Mouse (Mus musculus) G1E-ER4 (cell line): ENCODE results near the gene Rgl2. TPM values are rescaled to one million over a fixed set of nuclear protein-coding genes. Genes with fewer than 3 reads are reported as not detected.

Source experiments
- GATA1 ChIP-seq: IDR thresholded peaks from one replicate; pipeline ENCODE4 v1.8.0; 2012; ENCODE audit warnings: low read length, inconsistent platforms
- polyA plus RNA-seq: library from polyadenylated mRNA; stranded (reverse); fragments of >175 nt; gene quantifications from 2 replicates; pipeline ENCODE4 v1.2.3, GENCODE M21; 2012

Rgl2 gene
- polyA plus RNA-seq, 1 experiment: 127 TPM

GRCm38 (mm10) chr17:33977861-33978557, 48.7 kb downstream of the Rgl2 start:
- no peak for TF ChIP-seq GATA1

- TF ChIP-seq GATA1: no peak
Measured at GRCm38 (mm10) chr17:33978631-33979031, 49.3 kb downstream of the Rgl2 start.

DNA sequence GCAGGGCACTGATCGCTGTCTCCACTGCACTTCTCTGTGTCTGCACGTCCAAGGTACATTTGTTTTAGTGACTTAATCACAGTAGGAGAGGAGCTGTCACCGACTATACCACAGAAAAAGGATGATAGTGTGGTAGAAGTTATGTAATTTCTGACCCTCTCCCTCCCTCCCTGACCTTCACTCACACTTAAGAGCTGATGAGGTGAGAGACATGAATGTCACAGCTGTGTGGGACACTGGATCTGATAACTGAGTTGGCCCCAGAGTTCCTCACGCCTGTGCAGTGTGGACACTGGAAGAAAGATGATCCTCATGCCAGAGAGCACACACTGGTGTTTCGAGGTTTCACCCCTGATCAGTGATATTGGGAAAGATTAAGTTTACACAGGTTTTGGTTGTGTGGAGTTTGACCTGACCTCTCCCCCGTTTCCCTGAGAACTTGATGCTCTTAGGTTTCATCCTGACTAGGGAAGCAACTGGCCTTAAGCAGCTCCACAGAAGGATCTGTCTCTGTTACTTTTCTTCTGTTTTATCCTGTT, 50.2 kb downstream of the Rgl2 start:
- TF ChIP-seq GATA1: no peak

GRCm38 (mm10) chr17:33980181-33981035, 51.1 kb downstream of the Rgl2 start:
- TF ChIP-seq GATA1: no peak

Other genes starting within 250 kb of the Rgl2 start
- 1,122 and 1,843 TPM in 2 replicates for gene Hnrnpm, start 242.7 kb upstream of the Rgl2 start, polyA plus RNA-seq
- 19.8 and 42.0 TPM in 2 replicates for gene March2, start 210.9 kb upstream of the Rgl2 start, polyA plus RNA-seq
- 99.8 and 157 TPM in 2 replicates for gene Rab11b, start 169.0 kb upstream of the Rgl2 start, polyA plus RNA-seq
- gene Angptl4, start 147.7 kb upstream of the Rgl2 start, polyA plus RNA-seq: not detected in 2 replicates
- gene Kank3, start 119.0 kb upstream of the Rgl2 start, polyA plus RNA-seq: 6.9 and 7.2 TPM in 2 replicates
- gene Rps28, start 105.0 kb upstream of the Rgl2 start, polyA plus RNA-seq: 1,425 and 5,080 TPM in 2 replicates
- gene Ndufa7, start 105.0 kb upstream of the Rgl2 start, polyA plus RNA-seq: 678 and 952 TPM in 2 replicates
- gene Cd320, start 86.5 kb upstream of the Rgl2 start, polyA plus RNA-seq: 9.3 and 14.4 TPM in 2 replicates
- gene Gm7029, start 55.7 kb upstream of the Rgl2 start, polyA plus RNA-seq: not detected in 2 replicates
- gene Kifc1, start 38.9 kb upstream of the Rgl2 start, polyA plus RNA-seq: 88.1 and 95.0 TPM in 2 replicates
- not detected in 2 replicates for gene Platr17, start 24.4 kb upstream of the Rgl2 start, polyA plus RNA-seq
- gene Daxx, start 20.1 kb upstream of the Rgl2 start, polyA plus RNA-seq: 57.5 and 59.5 TPM in 2 replicates
- 77.2 and 82.0 TPM in 2 replicates for gene Tapbp, start 13.6 kb upstream of the Rgl2 start, polyA plus RNA-seq
- 49.7 and 50.9 TPM in 2 replicates for gene Zbtb22, start 13.6 kb upstream of the Rgl2 start, polyA plus RNA-seq
- 358 and 374 TPM in 2 replicates for gene Pfdn6, start 10.8 kb downstream of the Rgl2 start, polyA plus RNA-seq
- gene Wdr46, start 11.1 kb downstream of the Rgl2 start, polyA plus RNA-seq: 165 and 186 TPM in 2 replicates
- gene B3galt4, start 21.9 kb downstream of the Rgl2 start, polyA plus RNA-seq: 11.6 and 14.2 TPM in 2 replicates
- gene Vps52, start 26.3 kb downstream of the Rgl2 start, polyA plus RNA-seq: 64.7 and 68.2 TPM in 2 replicates
- 364 and 1,526 TPM in 2 replicates for gene Rps18, start 26.5 kb downstream of the Rgl2 start, polyA plus RNA-seq
- not detected in 2 replicates for gene H2-K1, start 70.8 kb downstream of the Rgl2 start, polyA plus RNA-seq
- gene Ring1, start 95.1 kb downstream of the Rgl2 start, polyA plus RNA-seq: 56.3 and 62.8 TPM in 2 replicates
- gene H2-Ke6, start 98.5 kb downstream of the Rgl2 start, polyA plus RNA-seq: 64.0 and 94.1 TPM in 2 replicates
- gene Slc39a7, start 102.1 kb downstream of the Rgl2 start, polyA plus RNA-seq: 98.4 and 100 TPM in 2 replicates
- gene Rxrb, start 102.3 kb downstream of the Rgl2 start, polyA plus RNA-seq: 176 and 194 TPM in 2 replicates
- gene Col11a2, start 109.9 kb downstream of the Rgl2 start, polyA plus RNA-seq: 0.96 and 1.5 TPM in 2 replicates
- not detected in 2 replicates for gene H2-Oa, start 162.8 kb downstream of the Rgl2 start, polyA plus RNA-seq
- gene H2-DMa, start 190.0 kb downstream of the Rgl2 start, polyA plus RNA-seq: 2.0 and 2.6 TPM in 2 replicates
- 215 and 310 TPM in 2 replicates for gene Brd2, start 193.1 kb downstream of the Rgl2 start, polyA plus RNA-seq
- not detected in 2 replicates for gene H2-DMb2, start 213.8 kb downstream of the Rgl2 start, polyA plus RNA-seq
- gene H2-DMb1, start 223.5 kb downstream of the Rgl2 start, polyA plus RNA-seq: 0.10 TPM in 1 of 2 replicates, not detected in the other